Mouse (Mus musculus): ENCODE data around the gene Grcc10. TPM values are rescaled to one million over a fixed set of nuclear protein-coding genes. Genes with fewer than 3 reads are reported as not detected.

The Grcc10 gene
- polyA plus RNA-seq, 1 experiment from 2014 or later: 565 TPM

GRCm38 (mm10) chr6:124769101-124769765 is 28.1 kb upstream of the Grcc10 start, which contains the start of gene Eno2:
Gene Eno2, minus strand, starts transcription at chr6:124769673.
- ATAC-seq (ENCODE audit: low FRiP score): peak; percentile 83
- Histone ChIP-seq H3K9ac (peak within 1 kb of the TSS; percentile 66), H3K27me3 (peaks cover 48% of the 10 kb centered on the region), H3K4me3 (peak within 1 kb of the TSS; percentile 49), H3K4me1 (peaks cover 19% of the 10 kb centered on the region), H3K36me3 (no peaks in the 10 kb centered on the region), H3K4me2 (replicated peaks) (peak within 1 kb of the TSS; percentile 87), H3K27ac (peak within 1 kb of the TSS; percentile 30), H3K9me3 (replicated peaks) (no peaks in the 10 kb centered on the region)
- WGBS: under 1% methylated on average over 46 of the region's 54 CpGs

DNA sequence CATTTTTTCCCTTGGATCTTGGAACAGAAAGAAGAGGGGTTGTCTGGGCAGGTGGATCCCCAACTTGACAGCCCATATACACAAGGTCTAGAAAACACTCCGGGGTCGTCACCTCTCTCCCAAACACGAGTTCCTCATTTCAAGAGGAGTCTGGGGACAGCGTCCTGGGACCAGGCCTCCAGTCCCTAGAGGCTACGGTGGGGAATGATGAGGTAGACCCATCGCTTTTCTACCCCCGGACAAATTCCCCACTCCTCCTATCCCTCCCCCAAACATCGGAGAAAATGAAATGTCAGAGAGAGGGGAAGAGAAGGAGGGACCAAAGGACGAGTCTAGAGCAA is 27.5 kb upstream of the Grcc10 start:
- Histone ChIP-seq H3K4me1 (peaks cover 19% of the 10 kb centered on the region), H3K4me2 (replicated peaks) (peak overlapping the region; percentile 87), H3K9me3 (replicated peaks) (no peaks in the 10 kb centered on the region), H3K4me3 (peak overlapping the region; percentile 49), H3K9ac (peak overlapping the region; percentile 66; the same call in 1 of the 2 replicates), H3K36me3 (no peaks in the 10 kb centered on the region), H3K27ac (peak overlapping the region; percentile 30; the same call in 1 of the 2 replicates), H3K27me3 (peaks cover 52% of the 10 kb centered on the region)
- WGBS: 6% methylated on average over 9 of the region's 9 CpGs
- no peak for ATAC-seq (ENCODE audit: low FRiP score)

- no peaks in the 10 kb centered on the region for H3K36me3 ChIP-seq
- no peak for ATAC-seq (ENCODE audit: low FRiP score)
- peak overlapping the region; percentile 49 for H3K4me3 ChIP-seq
- no peak overlapping the region for H3K27ac ChIP-seq
- WGBS: 22% methylated on average over 19 of the region's 19 CpGs
- peak overlapping the region; percentile 23; the same call in 1 of the 2 replicates for H3K9ac ChIP-seq
- peaks cover 54% of the 10 kb centered on the region for H3K27me3 ChIP-seq
- peak overlapping the region; percentile 87 for H3K4me2 ChIP-seq (replicated peaks)
- H3K9me3 ChIP-seq (replicated peaks): no peaks in the 10 kb centered on the region
- peaks cover 19% of the 10 kb centered on the region for H3K4me1 ChIP-seq
These were observed 26.9 kb upstream of the Grcc10 start for GRCm38 (mm10) chr6:124767920-124768703.

- Histone ChIP-seq H3K9me3 (replicated peaks) (no peaks in the 10 kb centered on the region), H3K4me1 (peaks cover 19% of the 10 kb centered on the region), H3K4me2 (replicated peaks) (no peak overlapping the region), H3K27me3 (peaks cover 59% of the 10 kb centered on the region), H3K9ac (no peak overlapping the region), H3K27ac (no peak overlapping the region), H3K36me3 (no peaks in the 10 kb centered on the region), H3K4me3 (no peak overlapping the region)
- 47% methylated on average over 4 of the region's 4 CpGs for WGBS
- no peak for ATAC-seq (ENCODE audit: low FRiP score)
These were observed 26.4 kb upstream of the Grcc10 start for GRCm38 (mm10) chr6:124767536-124767919.

DNA sequence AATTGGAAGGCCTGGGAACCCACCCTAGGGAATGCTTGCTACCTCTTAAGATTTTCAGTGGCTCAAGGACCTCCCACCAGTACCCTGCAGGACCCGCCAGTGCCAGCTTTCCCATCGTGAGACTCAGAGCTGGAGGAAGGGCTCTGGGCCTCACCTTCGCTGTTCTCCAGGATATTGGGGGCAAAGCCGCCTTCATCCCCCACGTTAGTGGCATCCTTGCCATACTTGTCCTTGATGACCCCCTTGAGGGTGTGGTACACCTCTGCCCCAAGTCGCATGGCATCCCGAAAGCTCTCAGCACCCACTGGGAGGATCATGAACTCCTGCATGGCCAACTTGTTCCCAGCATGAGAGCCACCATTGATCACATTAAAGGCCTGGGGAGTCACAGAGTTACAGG is 24.8 kb upstream of the Grcc10 start:
- H3K27ac ChIP-seq: no peak overlapping the region
- 80% methylated on average over 7 of the region's 7 CpGs for WGBS
- no peaks in the 10 kb centered on the region for H3K36me3 ChIP-seq
- H3K4me3 ChIP-seq: no peak overlapping the region
- peaks cover 19% of the 10 kb centered on the region for H3K4me1 ChIP-seq
- H3K4me2 ChIP-seq (replicated peaks): no peak overlapping the region
- no peaks in the 10 kb centered on the region for H3K9me3 ChIP-seq (replicated peaks)
- ATAC-seq (ENCODE audit: low FRiP score): no peak
- H3K27me3 ChIP-seq: peaks cover 51% of the 10 kb centered on the region
- no peak overlapping the region for H3K9ac ChIP-seq

- peak overlapping the region; percentile 73; the same call in 1 of the 2 replicates for H3K4me2 ChIP-seq (replicated peaks)
- peak overlapping the region; percentile 98 for H3K27ac ChIP-seq
- no peak for ATAC-seq (ENCODE audit: low FRiP score)
- H3K9ac ChIP-seq: no peak overlapping the region
- 2% methylated on average over 5 of the region's 5 CpGs for WGBS
- H3K36me3 ChIP-seq: no peaks in the 10 kb centered on the region
- H3K27me3 ChIP-seq: peaks cover 13% of the 10 kb centered on the region
- no peak overlapping the region for H3K4me3 ChIP-seq
- no peaks in the 10 kb centered on the region for H3K9me3 ChIP-seq (replicated peaks)
- H3K4me1 ChIP-seq: peaks cover 35% of the 10 kb centered on the region
These were observed 18.1 kb upstream of the Grcc10 start for GRCm38 (mm10) chr6:124759259-124759658.

DNA sequence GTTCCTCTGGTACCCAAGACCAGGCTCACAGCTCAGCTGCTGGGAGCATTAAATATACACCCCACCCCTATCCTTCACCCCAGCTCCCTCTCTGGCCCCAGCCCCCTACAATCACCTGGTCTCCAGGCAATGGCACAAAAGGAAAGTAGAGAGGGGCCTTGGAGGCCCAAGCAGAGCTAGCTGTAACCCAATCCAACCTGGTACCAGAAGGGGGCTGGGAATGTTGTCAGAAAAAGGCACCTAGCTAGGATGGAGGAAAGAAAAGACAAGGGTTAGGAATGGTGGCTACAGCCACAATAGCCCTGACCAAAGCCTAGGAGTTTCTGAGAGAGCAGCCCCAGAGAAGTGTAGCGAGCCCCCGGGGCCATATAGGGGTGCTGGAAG is 17.7 kb upstream of the Grcc10 start:
- no peak for ATAC-seq (ENCODE audit: low FRiP score)
- WGBS: 59% methylated on average over 2 of the region's 2 CpGs

GRCm38 (mm10) chr6:124757909-124758848 is 17.0 kb upstream of the Grcc10 start:
- Histone ChIP-seq H3K4me1 (peaks cover 42% of the 10 kb centered on the region), H3K36me3 (no peaks in the 10 kb centered on the region), H3K9me3 (replicated peaks) (no peaks in the 10 kb centered on the region), H3K4me2 (replicated peaks) (peak overlapping the region; percentile 73), H3K27me3 (peaks cover 8% of the 10 kb centered on the region; the same call in 1 of the 2 replicates), H3K9ac (peak overlapping the region; percentile 98; the same call in 1 of the 2 replicates), H3K4me3 (peak overlapping the region; percentile 91), H3K27ac (peak overlapping the region; percentile 98)
- ATAC-seq (ENCODE audit: low FRiP score): peak; percentile 15
- WGBS: 19% methylated on average over 5 of the region's 5 CpGs

More for the DNA sequence above, 17.7 kb upstream of the Grcc10 start:
- peaks cover 39% of the 10 kb centered on the region for H3K4me1 ChIP-seq
- no peaks in the 10 kb centered on the region for H3K9me3 ChIP-seq (replicated peaks)
- no peaks in the 10 kb centered on the region for H3K36me3 ChIP-seq
- H3K4me3 ChIP-seq: no peak overlapping the region
- peak overlapping the region; percentile 98 for H3K27ac ChIP-seq
- H3K9ac ChIP-seq: no peak overlapping the region
- peak overlapping the region; percentile 73 for H3K4me2 ChIP-seq (replicated peaks)
- H3K27me3 ChIP-seq: peaks cover 10% of the 10 kb centered on the region

- H3K9me3 ChIP-seq (replicated peaks): no peaks in the 10 kb centered on the region
- H3K4me1 ChIP-seq: peaks cover 42% of the 10 kb centered on the region
- no peak for ATAC-seq (ENCODE audit: low FRiP score)
- no peaks in the 10 kb centered on the region for H3K36me3 ChIP-seq
- H3K4me3 ChIP-seq: peak overlapping the region; percentile 91
- H3K27ac ChIP-seq: peak overlapping the region; percentile 98
- 4% methylated on average over 5 of the region's 5 CpGs for WGBS
- H3K4me2 ChIP-seq (replicated peaks): peak overlapping the region; percentile 73
- H3K27me3 ChIP-seq: peaks cover under 1% of the 10 kb centered on the region; the same call in 1 of the 2 replicates
- H3K9ac ChIP-seq: peak overlapping the region; percentile 98
These were observed 16.2 kb upstream of the Grcc10 start for GRCm38 (mm10) chr6:124757351-124757880.

GRCm38 (mm10) chr6:124756652-124757350 is 15.6 kb upstream of the Grcc10 start:
- peak overlapping the region; percentile 98 for H3K9ac ChIP-seq
- no peaks in the 10 kb centered on the region for H3K9me3 ChIP-seq (replicated peaks)
- peak overlapping the region; percentile 98 for H3K27ac ChIP-seq
- ATAC-seq (ENCODE audit: low FRiP score): peak; percentile 73
- peak overlapping the region; percentile 91 for H3K4me3 ChIP-seq
- H3K4me2 ChIP-seq (replicated peaks): peak overlapping the region; percentile 73
- H3K27me3 ChIP-seq: no peaks in the 10 kb centered on the region
- under 1% methylated on average over 46 of the region's 54 CpGs for WGBS
- H3K4me1 ChIP-seq: peaks cover 42% of the 10 kb centered on the region
- H3K36me3 ChIP-seq: no peaks in the 10 kb centered on the region
